ENCODE assay signal across 32 mouse cellular contexts in genomic region chr16:92295328-92295727, GRCm38 (mm10). TPM values are rescaled to one million over a fixed set of nuclear protein-coding genes. Genes with fewer than 3 reads are reported as not detected.
DNase-seq lines count a peak whose midpoint lies in the region; ATAC-seq and TF ChIP-seq lines count a peak whose summit lies in the region.
"Had no signal": no experiment of that assay in that cellular context is flagged by ENCODE, and none has a peak within 500 bp of the region (broad histone marks: within the 10 kb centered on the region; RNA-seq: fewer than 3 reads in every experiment).

No protein-coding gene starts in this region.

- TF ChIP-seq CTCF in heart, postnatal 0 days (IDR thresholded peaks at IDR 0.05; ENCODE audit: low read depth) = no peak
- TF ChIP-seq CTCF in stomach, postnatal 0 days (IDR thresholded peaks at IDR 0.05; ENCODE audit: low read depth) = no peak

- peak overlapping the region; percentile 1; the same call in 1 of the 2 replicates for H3K27ac ChIP-seq in heart, embryonic 11.5 days (ENCODE audit: low read depth, low read length)
- peak overlapping the region; percentile 38 to 60 for H3K27ac ChIP-seq in heart, embryonic 14.5 days (replicated peaks in 1 of 2; ENCODE audit: control insufficient read depth in 1 of 2, insufficient read depth in 1 of 2, low read depth in 2 of 2, low read length in 2 of 2)
- no peak overlapping the region for H3K27ac ChIP-seq in heart, postnatal 0 days (ENCODE audit: low read depth)
- no peak overlapping the region for H3K27ac ChIP-seq in stomach, postnatal 0 days (replicated peaks)
- H3K27ac ChIP-seq: forebrain, embryonic 10.5 days; forebrain, embryonic 13.5 days; hindbrain, embryonic 12.5 days; hindbrain, embryonic 15.5 days had no signal

- H3K27me3 ChIP-seq in heart, embryonic 11.5 days (ENCODE audit: control insufficient read depth, insufficient read depth, low read length) = no peaks in the 10 kb centered on the region
- no peaks in the 10 kb centered on the region for H3K27me3 ChIP-seq in heart, embryonic 14.5 days (ENCODE audit: control insufficient read depth, insufficient read depth, low read length)
- H3K27me3 ChIP-seq in heart, postnatal 0 days (ENCODE audit: control insufficient read depth, insufficient read depth, low read length) = no peaks in the 10 kb centered on the region
- H3K27me3 ChIP-seq in stomach, postnatal 0 days (ENCODE audit: control insufficient read depth, insufficient read depth, low read length) = no peaks in the 10 kb centered on the region
- H3K27me3 ChIP-seq: hindbrain, embryonic 12.5 days; hindbrain, embryonic 15.5 days; Patski had no signal

- H3K9ac ChIP-seq in heart, embryonic 11.5 days (ENCODE audit: low read depth, low read length) = 0 out of 2 replicates have a peak overlapping the region, but pooled peaks have one; percentile 34
- 0 out of 2 replicates have a peak overlapping the region, but pooled peaks have one; percentile 21 for H3K9ac ChIP-seq in heart, embryonic 14.5 days (ENCODE audit: low read length)
- no peak overlapping the region for H3K9ac ChIP-seq in heart, postnatal 0 days (replicated peaks; ENCODE audit: low read depth, low read length)
- H3K9ac ChIP-seq in stomach, postnatal 0 days (ENCODE audit: low read length) = peak overlapping the region; percentile 27; the same call in 1 of the 2 replicates
- H3K9ac ChIP-seq: forebrain, embryonic 13.5 days; hindbrain, embryonic 12.5 days; hindbrain, embryonic 15.5 days had no signal

- no peaks in the 10 kb centered on the region for H3K9me3 ChIP-seq in heart, embryonic 11.5 days (replicated peaks; ENCODE audit: control insufficient read depth, low read length)
- H3K9me3 ChIP-seq in heart, embryonic 14.5 days (ENCODE audit: control insufficient read depth, low read length) = no peaks in the 10 kb centered on the region
- no peaks in the 10 kb centered on the region for H3K9me3 ChIP-seq in heart, postnatal 0 days (replicated peaks; ENCODE audit: control insufficient read depth, low read length)
- no peaks in the 10 kb centered on the region for H3K9me3 ChIP-seq in stomach, postnatal 0 days (ENCODE audit: control insufficient read depth, low read length)
- H3K9me3 ChIP-seq: forebrain, embryonic 10.5 days; forebrain, embryonic 13.5 days; G1E; hindbrain, embryonic 12.5 days; hindbrain, embryonic 15.5 days had no signal

- intact Hi-C loops in heart, postnatal 10 days (cut with DNase I) = no loop called here
- intact Hi-C loops in heart, postnatal 14 days (cut with DNase I) = no loop called here

- TF ChIP-seq EP300 in heart, postnatal 0 days (IDR thresholded peaks at IDR 0.05; ENCODE audit: low read depth) = no peak
- no peak for TF ChIP-seq EP300 in stomach, postnatal 0 days (optimal IDR thresholded peaks at IDR 0.05)

- no peak for DNase-seq in heart, postnatal 4 days
- DNase-seq in heart, postnatal 10 days = no peak
- DNase-seq in heart, postnatal 0 days (ENCODE audit: low spot score) = peak; percentile 58
- no peak for DNase-seq in heart, postnatal 14 days
- no peak for DNase-seq in stomach, postnatal 0 days (ENCODE audit: low spot score)
- DNase-seq: adrenal gland, postnatal 10 days; adrenal gland, postnatal 36 days; B cell, adult 2 months; cerebellum, adult 18-20 months; cerebellum, adult 9-10 months; cerebellum, postnatal 14 days; gastrocnemius, postnatal 10 days; gastrocnemius, postnatal 36 days; kidney, adult 2 months had no signal

- peak overlapping the region; percentile 22 for H3K4me2 ChIP-seq in heart, embryonic 11.5 days
- H3K4me2 ChIP-seq in heart, embryonic 14.5 days (ENCODE audit: low read length) = peak overlapping the region; percentile 21; the same call in 1 of the 2 replicates
- no peak overlapping the region for H3K4me2 ChIP-seq in heart, postnatal 0 days (ENCODE audit: low read depth, low read length)
- no peak overlapping the region for H3K4me2 ChIP-seq in stomach, postnatal 0 days (replicated peaks; ENCODE audit: low read depth)
- H3K4me2 ChIP-seq: forebrain, embryonic 13.5 days; hindbrain, embryonic 12.5 days; hindbrain, embryonic 15.5 days had no signal

- 52% methylated on average over 2 of the region's 2 CpGs for WGBS in heart, embryonic 11.5 days (ENCODE audit: insufficient replicate concordance)
- WGBS in heart, embryonic 14.5 days = 25% methylated on average over 2 of the region's 2 CpGs
- 18% methylated on average over 2 of the region's 2 CpGs for WGBS in heart, postnatal 0 days
- 51% methylated on average over 2 of the region's 2 CpGs for WGBS in stomach, postnatal 0 days

- H3K4me3 ChIP-seq in heart, embryonic 11.5 days (ENCODE audit: low read depth, low read length) = no peak overlapping the region
- no peak overlapping the region for H3K4me3 ChIP-seq in heart, embryonic 14.5 days (ENCODE audit: control insufficient read depth in 1 of 2, insufficient read depth in 1 of 2, low read depth in 1 of 2, low read length in 2 of 2)
- H3K4me3 ChIP-seq in heart, postnatal 0 days (ENCODE audit: low read depth, low read length) = no peak overlapping the region
- H3K4me3 ChIP-seq in stomach, postnatal 0 days (ENCODE audit: low read depth, low read length) = no peak overlapping the region
- H3K4me3 ChIP-seq: forebrain, embryonic 10.5 days; forebrain, embryonic 13.5 days; hindbrain, embryonic 12.5 days; hindbrain, embryonic 15.5 days had no signal

- no peaks in the 10 kb centered on the region; the same call in 1 of the 2 replicates for H3K4me1 ChIP-seq in heart, embryonic 11.5 days (ENCODE audit: control insufficient read depth, insufficient read depth, low read length)
- peaks cover 5 to 11% of the 10 kb centered on the region in 2 experiments; a peak in 3 of 4 replicates for H3K4me1 ChIP-seq in heart, embryonic 14.5 days (ENCODE audit: control insufficient read depth in 2 of 2, insufficient read depth in 2 of 2, low read length in 2 of 2)
- peaks cover 15% of the 10 kb centered on the region for H3K4me1 ChIP-seq in heart, postnatal 0 days (ENCODE audit: control insufficient read depth, insufficient read depth)
- no peaks in the 10 kb centered on the region for H3K4me1 ChIP-seq in stomach, postnatal 0 days (replicated peaks; ENCODE audit: control insufficient read depth, insufficient read depth)

- H3K36me3 ChIP-seq in heart, embryonic 11.5 days (ENCODE audit: control insufficient read depth, insufficient read depth, low read length) = no peaks in the 10 kb centered on the region
- no peaks in the 10 kb centered on the region for H3K36me3 ChIP-seq in heart, embryonic 14.5 days (ENCODE audit: control insufficient read depth, insufficient read depth, low read length)
- no peaks in the 10 kb centered on the region for H3K36me3 ChIP-seq in heart, postnatal 0 days (replicated peaks; ENCODE audit: control insufficient read depth, insufficient read depth, low read length)
- H3K36me3 ChIP-seq in stomach, postnatal 0 days (ENCODE audit: control insufficient read depth, insufficient read depth, low read length) = no peaks in the 10 kb centered on the region
- H3K36me3 ChIP-seq: forebrain, embryonic 10.5 days; G1E; hindbrain, embryonic 12.5 days; hindbrain, embryonic 15.5 days had no signal

- no peak for ATAC-seq in heart, embryonic 11.5 days (replicated peaks; ENCODE audit: insufficient number of reproducible peaks, low FRiP score, low TSS enrichment)
- ATAC-seq in heart, embryonic 14.5 days (ENCODE audit: insufficient number of reproducible peaks, insufficient read depth, low FRiP score, low read depth) = no peak
- ATAC-seq in heart, postnatal 0 days (ENCODE audit: insufficient read depth, low read depth) = peak; percentile 79
- no peak for ATAC-seq in stomach, postnatal 0 days (ENCODE audit: low FRiP score, low TSS enrichment)
- ATAC-seq: forebrain, embryonic 13.5 days; forebrain, embryonic 16.5 days; intestine, postnatal 0 days; Patski had no signal

RNA-seq across cellular contexts. Expression of gene Kcne2, which starts 3.1 kb away (rescaled TPM):
- 1.8 and 1.9 TPM in 2 replicates for polyA plus RNA-seq in heart, embryonic 11.5 days (2014; fragmentation: Nextera tagmentation; extraction: Ambion mirVana)
- total RNA-seq in heart, postnatal 4 days (2021) = under 1 TPM; 0.25 to 0.43 TPM
- polyA plus RNA-seq in heart, embryonic 14.5 days (2014; fragmentation: Nextera tagmentation; extraction: Ambion mirVana) = 0.59 and 1.1 TPM in 2 replicates
- not detected for total RNA-seq in heart, postnatal 10 days (2021)
- 1.6 and 3.7 TPM in 2 replicates for total RNA-seq in heart, postnatal 0 days (2014; rRNA removed; ENCODE audit: low replicate concordance)
- polyA plus RNA-seq in heart, postnatal 0 days (2015; fragmentation: Nextera tagmentation; extraction: Ambion mirVana) = 1.5 and 1.8 TPM in 2 replicates
- not detected for total RNA-seq in heart, postnatal 14 days (2021)
- polyA plus RNA-seq in stomach, postnatal 0 days (2015; fragmentation: Nextera tagmentation; extraction: Ambion mirVana) = 29.8 and 37.9 TPM in 2 replicates
- total RNA-seq: adrenal gland, adult 18-20 months; adrenal gland, postnatal 10 days; CH12.LX; gastrocnemius, adult 18-20 months; gastrocnemius, postnatal 10 days; gastrocnemius, postnatal 36 days; granulocyte monocyte progenitor cell, adult 5-6 weeks; hematopoietic stem cell, adult 5-6 weeks had no signal
- polyA plus RNA-seq: embryonic facial prominence, embryonic 11.5 days; G1E; kidney, adult 2 months; Patski had no signal

RNA-seq across cellular contexts. Expression of gene Smim11, which starts 5.8 kb away (rescaled TPM):
- 117 and 119 TPM in 2 replicates for polyA plus RNA-seq in heart, embryonic 11.5 days (2014; fragmentation: Nextera tagmentation; extraction: Ambion mirVana)
- 10 to 100 TPM; 43.6 to 44.9 TPM for total RNA-seq in heart, postnatal 4 days (2021)
- 129 and 132 TPM in 2 replicates for polyA plus RNA-seq in heart, embryonic 14.5 days (2014; fragmentation: Nextera tagmentation; extraction: Ambion mirVana)
- total RNA-seq in heart, postnatal 10 days (2021) = 10 to 100 TPM; 48.9 to 54.0 TPM
- 12.3 and 17.5 TPM in 2 replicates for total RNA-seq in heart, postnatal 0 days (2014; rRNA removed; ENCODE audit: low replicate concordance)
- 165 and 187 TPM in 2 replicates for polyA plus RNA-seq in heart, postnatal 0 days (2015; fragmentation: Nextera tagmentation; extraction: Ambion mirVana)
- total RNA-seq in heart, postnatal 14 days (2021) = 10 to 100 TPM; 54.2 to 57.5 TPM
- polyA plus RNA-seq in stomach, postnatal 0 days (2015; fragmentation: Nextera tagmentation; extraction: Ambion mirVana) = 119 and 122 TPM in 2 replicates

RNA-seq across cellular contexts. Expression of gene Fam243, which starts 25.9 kb away (rescaled TPM):
- polyA plus RNA-seq in heart, embryonic 11.5 days (2014; fragmentation: Nextera tagmentation; extraction: Ambion mirVana) = not detected in 2 replicates
- 1 to 10 TPM in 1 of 2 experiments, under 1 TPM in 1; 0.68 to 1.0 TPM for total RNA-seq in heart, postnatal 4 days (2021)
- not detected in 2 replicates for polyA plus RNA-seq in heart, embryonic 14.5 days (2014; fragmentation: Nextera tagmentation; extraction: Ambion mirVana)
- total RNA-seq in heart, postnatal 10 days (2021) = 1 to 10 TPM in 1 of 2 experiments, under 1 TPM in 1; 0.62 to 1.2 TPM
- not detected in 2 replicates for total RNA-seq in heart, postnatal 0 days (2014; rRNA removed; ENCODE audit: low replicate concordance)
- 0.05 TPM in 1 of 2 replicates, not detected in the other for polyA plus RNA-seq in heart, postnatal 0 days (2015; fragmentation: Nextera tagmentation; extraction: Ambion mirVana)
- total RNA-seq in heart, postnatal 14 days (2021) = 1 to 10 TPM; 1.2 to 1.4 TPM
- polyA plus RNA-seq in stomach, postnatal 0 days (2015; fragmentation: Nextera tagmentation; extraction: Ambion mirVana) = not detected in 2 replicates
- total RNA-seq: adrenal gland, adult 18-20 months; adrenal gland, postnatal 10 days; adrenal gland, postnatal 36 days; CH12.LX; gastrocnemius, adult 18-20 months; gastrocnemius, postnatal 10 days; gastrocnemius, postnatal 36 days; granulocyte monocyte progenitor cell, adult 5-6 weeks; hematopoietic stem cell, adult 5-6 weeks had no signal
- polyA plus RNA-seq: embryonic facial prominence, embryonic 14.5 days; forebrain, embryonic 10.5 days; forebrain, embryonic 13.5 days; G1E; hindbrain, embryonic 15.5 days; intestine, embryonic 14.5 days; intestine, postnatal 0 days had no signal

Comparison
In these comparisons a context has a peak if more than half of its experiments do, and no peak if none do; other contexts are left out.
1. H3K27ac ChIP-seq: peak in heart, embryonic 11.5 days (single experiment) and heart, embryonic 14.5 days (2 of 2); none in heart, postnatal 0 days (single experiment) and stomach, postnatal 0 days (single experiment).
2. H3K4me2 ChIP-seq: peak in heart, embryonic 11.5 days (single experiment) and heart, embryonic 14.5 days (single experiment); none in heart, postnatal 0 days (single experiment) and stomach, postnatal 0 days (single experiment).